Mouse (Mus musculus) ovary, adult 10 weeks (tissue): ENCODE measurements around the gene Olfr382. TPM values are rescaled to one million over a fixed set of nuclear protein-coding genes. Genes with fewer than 3 reads are reported as not detected.

Experiments
- polyA plus RNA-seq: library from polyadenylated mRNA; stranded (reverse); fragments of 350-450 nt; fragmentation: Illumina TruSeq; extraction: RNeasy Lipid Tissue Mini Kit (QIAGEN cat#74804); gene quantifications from one replicate; pipeline ENCODE4 v1.2.3, GENCODE M21; 2014

Gene Olfr382
- not detected for polyA plus RNA-seq

DNA sequence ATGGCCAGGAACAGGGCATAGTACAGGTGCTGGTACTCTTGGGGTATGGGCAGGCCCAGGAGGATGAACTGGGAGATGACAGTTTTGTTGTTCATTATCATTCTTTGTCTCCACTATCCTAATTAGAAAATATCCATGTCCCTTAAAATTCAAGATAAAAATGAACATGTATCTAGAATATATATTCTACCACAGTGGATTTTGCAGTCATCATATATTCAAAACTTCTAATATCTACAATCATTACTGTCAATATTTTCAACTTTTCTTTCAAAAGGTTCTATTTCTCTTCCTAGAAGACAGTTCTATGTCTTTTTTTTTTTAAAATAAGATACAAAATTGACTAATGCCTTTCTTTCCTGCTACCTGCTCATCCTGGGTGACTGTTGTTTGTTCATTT is at the start of gene Olfr382:
Gene Olfr382 (minus strand): TSS at position 101 of the 400 bp plus-strand sequence.

GRCm38 (mm10) chr11:73491503-73491902 is 25.5 kb downstream of the Olfr382 start, which contains the start of gene Olfr381:
TSS of gene Olfr381 (minus strand) at chr11:73491603.

Other genes with a start within 250 kb of the Olfr382 start
- gene Trpv3, start 249.8 kb downstream of the Olfr382 start, polyA plus RNA-seq = 0.20 TPM
- 7.9 TPM for gene Aspa, start 187.6 kb downstream of the Olfr382 start, polyA plus RNA-seq
- not detected for gene Gm49340, start 187.5 kb downstream of the Olfr382 start, polyA plus RNA-seq
- gene Spata22, start 187.5 kb downstream of the Olfr382 start, polyA plus RNA-seq = 0.74 TPM
- not detected for gene Olfr20, start 166.4 kb downstream of the Olfr382 start, polyA plus RNA-seq
- gene Olfr376, start 146.0 kb downstream of the Olfr382 start, polyA plus RNA-seq = not detected
- gene Olfr1, start 117.6 kb downstream of the Olfr382 start, polyA plus RNA-seq = not detected
- gene Olfr378, start 88.7 kb downstream of the Olfr382 start, polyA plus RNA-seq = not detected
- gene Olfr380, start 59.7 kb downstream of the Olfr382 start, polyA plus RNA-seq = not detected
- not detected for gene Olfr381, start 25.6 kb downstream of the Olfr382 start, polyA plus RNA-seq
- not detected for gene Olfr385, start 75.8 kb upstream of the Olfr382 start, polyA plus RNA-seq
- not detected for gene Olfr384, start 81.4 kb upstream of the Olfr382 start, polyA plus RNA-seq
- 8.8 TPM for gene Zfp735, start 171.6 kb upstream of the Olfr382 start, polyA plus RNA-seq